Mouse (Mus musculus) adrenal gland, adult (tissue): Measurements from ENCODE around the gene Slc5a5.

Experiments used
- DNase-seq, 2 experiments: peaks; one replicate each; pipeline ENCODE4 v3.0.0; 2022 to 2023; ENCODE audit warnings: low spot score in 1 of 2; ENCODE audit not compliant: inconsistent age in 2 of 2

Gene Slc5a5

GRCm38 (mm10) chr8:70838654-70839407 lies 53.7 kb downstream of the Slc5a5 start:
- DNase-seq = no peak

- no peak for DNase-seq
Measured at GRCm38 (mm10) chr8:70836666-70837065, 55.9 kb downstream of the Slc5a5 start.

- DNase-seq = no peak
Measured at GRCm38 (mm10) chr8:70834071-70834470, 58.5 kb downstream of the Slc5a5 start.

- peak; percentile 82 to 83 for DNase-seq
Measured at GRCm38 (mm10) chr8:70833520-70833919, 59.0 kb downstream of the Slc5a5 start.

GRCm38 (mm10) chr8:70833018-70833482 lies 59.5 kb downstream of the Slc5a5 start:
- peak; percentile 59 to 72 for DNase-seq
